Mouse (Mus musculus) ovary, adult 18-20 months (tissue): ENCODE results near the gene Dnmbp.
A peak's percentile ranks its signal among the peaks of the same experiment; 100 is the strongest.
"Not testable (repeated sequence)": the region's sequence is repeated elsewhere in the genome, so short reads cannot be mapped to it uniquely, and the experiment has no call there.

ENCODE experiments used
- DNase-seq: peaks from one replicate; pipeline ENCODE4 v3.0.0; 2022; ENCODE audit warnings: low spot score, mixed read lengths

The Dnmbp gene

DNA sequence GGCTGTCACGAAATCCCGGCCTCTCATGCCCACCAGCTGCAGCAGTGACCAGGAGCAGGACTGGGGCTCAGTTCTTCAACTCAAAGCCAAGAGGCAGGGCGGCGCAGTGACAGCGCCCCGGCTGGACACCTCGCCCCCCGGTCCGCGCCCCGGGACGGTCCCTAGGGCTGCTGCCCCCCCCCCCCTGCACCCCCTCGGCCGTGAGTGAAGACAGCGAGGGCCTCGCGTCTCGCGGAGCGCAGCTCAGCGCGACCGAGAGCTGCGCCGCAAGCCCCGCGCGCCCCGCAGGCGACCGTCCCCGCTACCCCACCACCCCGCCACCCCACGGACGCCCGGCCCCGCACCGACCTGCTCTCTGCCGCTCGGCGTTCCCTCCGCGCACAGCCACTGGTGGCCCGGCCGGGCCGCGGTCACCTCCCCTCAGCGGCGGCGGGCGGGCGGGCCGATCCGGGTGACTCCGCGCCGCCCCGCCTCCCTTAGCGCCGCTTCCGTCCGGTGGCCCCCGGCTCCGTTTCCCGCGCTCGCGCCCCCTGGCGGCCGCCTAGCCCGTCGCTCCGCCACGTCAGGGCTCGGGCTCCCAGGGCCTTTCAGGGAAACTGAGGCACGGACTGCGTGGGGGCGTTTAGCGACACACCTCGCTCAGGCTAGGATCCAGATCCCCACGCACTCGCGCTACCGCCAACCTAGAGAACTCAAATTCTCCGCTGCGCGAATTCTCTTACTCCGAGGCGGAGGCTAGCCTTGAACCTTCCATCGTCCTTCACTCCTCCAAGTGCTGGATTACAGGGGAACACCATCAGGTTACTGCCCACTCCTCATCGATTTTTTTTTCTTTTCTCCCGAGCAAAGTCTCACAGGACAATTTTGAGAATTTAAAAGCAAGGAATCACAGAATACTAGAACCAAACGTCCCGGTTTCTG is at the start of gene Dnmbp:
TSS of gene Dnmbp (minus strand) at position 423 of the 921 bp plus-strand sequence.
- peak; percentile 57 for DNase-seq

DNA sequence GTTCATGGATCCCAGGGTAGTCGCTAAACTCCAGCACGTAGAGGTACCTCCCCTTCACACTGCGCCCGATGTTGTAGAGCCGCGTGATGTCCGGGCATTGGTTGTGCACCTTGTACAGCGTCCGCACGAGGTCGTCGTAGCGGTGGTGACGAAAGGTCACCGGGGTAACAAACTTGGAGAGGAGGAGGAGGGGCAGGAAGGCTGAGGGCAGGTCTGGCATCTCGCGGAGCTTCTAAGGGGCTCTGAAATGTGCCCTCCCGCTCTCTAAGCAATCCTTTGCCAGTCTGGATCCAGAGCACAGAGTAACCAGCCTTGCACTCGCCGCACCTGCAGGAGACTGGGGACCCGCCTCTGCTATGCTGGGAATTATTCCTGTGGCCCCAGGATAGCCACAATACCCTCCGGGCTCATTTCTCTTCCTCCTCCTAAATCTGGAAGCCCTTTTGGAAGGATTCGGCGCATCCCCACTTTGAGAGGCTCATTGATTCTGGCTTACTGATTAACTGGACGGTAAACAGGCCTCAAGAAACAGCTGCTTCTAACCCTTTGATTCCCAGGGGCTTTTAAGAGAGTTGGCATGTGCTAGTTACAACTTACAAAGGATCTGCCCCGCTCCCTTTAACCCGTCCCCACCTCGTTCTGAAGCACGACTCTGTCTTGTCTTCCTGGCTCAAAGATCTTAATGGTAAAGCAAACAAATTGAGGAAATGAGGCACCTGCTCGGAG is 46.2 kb upstream of the Dnmbp start, which contains the start of gene Cpn1:
TSS of gene Cpn1 (minus strand) at position 488 of the 726 bp plus-strand sequence.
- no peak for DNase-seq

DNA sequence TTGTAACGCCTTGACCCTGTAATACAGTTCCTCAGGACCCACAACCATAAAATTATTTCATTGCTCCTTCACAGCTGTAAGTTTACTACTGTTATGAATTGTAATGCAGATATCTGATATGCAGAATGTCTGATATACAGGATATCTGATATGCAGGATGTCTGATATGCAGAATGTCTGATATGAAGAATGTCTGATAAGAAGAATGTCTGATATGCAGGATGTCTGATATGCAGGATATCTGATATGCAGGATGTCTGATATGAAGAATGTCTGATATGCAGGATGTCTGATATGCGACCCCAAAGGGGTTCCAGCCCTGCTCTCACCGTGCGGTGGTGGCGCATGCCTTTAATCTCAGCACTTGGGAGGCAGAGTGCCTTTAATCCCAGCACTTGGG is 42.0 kb upstream of the Dnmbp start:
- no peak for DNase-seq

DNA sequence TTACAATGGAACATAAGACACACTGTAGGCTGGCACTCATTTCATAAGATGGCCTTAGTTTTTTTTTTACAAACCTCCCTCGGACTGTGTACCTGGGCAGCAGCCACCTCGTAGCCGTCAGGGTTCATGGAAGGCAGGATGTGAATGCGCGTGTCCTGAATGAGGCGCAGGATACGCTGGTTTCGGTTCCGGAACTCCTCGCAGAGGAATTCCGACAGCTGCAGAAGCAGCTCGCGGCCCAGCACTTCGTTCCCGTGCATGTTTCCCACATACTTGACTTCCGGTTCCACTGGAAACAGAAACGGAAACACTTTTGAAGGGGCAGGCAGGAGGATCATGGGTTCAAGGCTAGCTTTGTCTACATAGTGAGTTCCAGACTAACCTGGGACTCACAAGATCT is 40.7 kb upstream of the Dnmbp start:
- DNase-seq, result no peak

DNA sequence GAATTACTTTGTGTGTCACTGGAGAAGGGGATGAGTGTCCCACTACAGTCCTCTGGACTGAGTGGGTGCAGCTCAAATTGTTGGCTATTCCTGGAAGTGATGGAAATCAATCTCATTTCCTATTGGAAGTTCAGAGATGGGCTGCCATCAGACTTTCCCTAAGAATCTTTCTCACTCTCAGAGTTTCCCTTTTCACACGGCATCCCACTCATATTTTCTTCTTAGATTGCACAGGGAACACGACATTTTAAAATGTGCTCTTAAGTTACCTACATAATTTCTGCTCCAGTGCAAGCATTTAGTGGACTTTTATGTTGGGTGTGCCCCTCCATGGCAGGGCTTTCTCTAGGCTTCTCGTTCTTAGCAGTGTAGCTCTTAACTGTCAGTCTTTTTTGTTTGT is 37.8 kb upstream of the Dnmbp start:
- DNase-seq, result no peak

DNA sequence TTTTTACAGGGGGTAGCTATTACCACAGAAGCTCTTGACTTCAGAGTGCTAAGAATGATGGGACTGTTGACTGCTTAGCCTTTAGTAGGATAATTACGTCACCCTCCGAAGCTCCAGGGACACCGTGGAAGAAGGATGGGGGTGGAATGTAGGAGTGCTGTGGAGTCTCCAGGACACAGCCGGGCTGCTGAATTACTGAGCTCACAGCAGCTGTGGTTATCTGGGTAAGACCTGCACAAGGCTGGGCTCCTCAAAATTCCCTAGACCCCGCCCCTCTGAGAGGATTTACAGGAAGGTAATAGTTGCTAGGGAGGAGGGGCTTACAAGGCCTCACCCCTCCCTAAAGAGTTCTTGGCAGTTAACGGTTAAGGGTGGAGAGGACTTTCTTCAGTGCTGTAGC is 36.7 kb upstream of the Dnmbp start:
- DNase-seq, result no peak

DNA sequence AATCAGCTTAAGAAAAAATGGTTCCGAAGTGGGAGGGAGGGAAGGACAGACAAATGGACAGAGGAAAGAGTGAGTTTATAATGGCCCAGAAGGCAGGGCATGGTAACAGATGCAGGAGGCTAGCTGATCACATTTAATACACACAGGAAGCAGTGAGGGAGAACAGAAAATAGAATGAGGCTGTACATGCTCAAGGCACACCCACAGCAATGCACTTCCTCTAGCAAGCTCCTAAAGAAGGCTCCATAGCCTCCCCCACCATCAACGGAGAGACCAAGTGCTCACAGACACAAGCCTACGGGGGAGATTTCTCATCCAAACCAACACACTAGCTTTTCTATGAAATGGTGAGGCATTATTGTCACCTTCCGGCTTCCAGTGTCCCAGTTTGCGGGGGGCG is 34.2 kb upstream of the Dnmbp start:
- no peak for DNase-seq

DNA sequence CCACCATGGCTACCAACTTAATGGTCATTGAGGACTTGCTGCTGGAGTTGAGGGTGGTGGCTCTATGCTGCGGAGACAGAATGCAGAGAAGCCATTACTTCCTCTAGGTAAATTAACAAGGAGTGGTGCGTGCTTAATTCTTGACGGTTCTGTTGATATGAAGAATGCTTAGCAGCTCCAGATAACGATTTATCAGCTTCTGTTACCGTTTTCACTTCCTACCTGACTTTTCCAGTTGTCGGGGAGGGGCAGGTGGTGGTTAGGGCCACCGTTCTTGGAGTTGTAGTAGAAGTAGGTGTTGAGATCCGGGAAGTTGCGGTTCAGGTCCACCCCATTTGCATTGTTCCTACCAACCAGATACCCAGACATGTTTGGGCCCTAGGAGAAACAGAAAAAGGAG is 33.7 kb upstream of the Dnmbp start:
- DNase-seq, result no peak

DNA sequence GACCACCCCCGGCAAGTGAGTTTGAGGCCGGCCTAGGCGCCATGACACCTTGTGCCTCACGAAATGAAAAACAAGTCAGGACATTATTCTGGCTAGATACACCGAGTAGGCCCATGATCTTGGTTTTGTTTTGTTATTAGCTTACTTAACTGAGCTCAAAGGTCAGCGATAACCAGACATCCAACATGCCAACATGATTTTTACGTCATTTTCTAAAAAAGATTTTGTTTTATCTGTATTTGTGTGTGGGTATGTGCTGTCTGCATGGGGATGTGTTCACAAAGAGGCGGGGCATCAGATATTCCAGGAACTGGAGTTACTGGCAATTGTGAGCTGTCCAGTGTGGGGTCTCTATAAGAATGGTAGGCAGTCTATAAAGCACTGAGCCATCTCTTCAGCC is 32.1 kb upstream of the Dnmbp start:
- DNase-seq, result no peak

DNA sequence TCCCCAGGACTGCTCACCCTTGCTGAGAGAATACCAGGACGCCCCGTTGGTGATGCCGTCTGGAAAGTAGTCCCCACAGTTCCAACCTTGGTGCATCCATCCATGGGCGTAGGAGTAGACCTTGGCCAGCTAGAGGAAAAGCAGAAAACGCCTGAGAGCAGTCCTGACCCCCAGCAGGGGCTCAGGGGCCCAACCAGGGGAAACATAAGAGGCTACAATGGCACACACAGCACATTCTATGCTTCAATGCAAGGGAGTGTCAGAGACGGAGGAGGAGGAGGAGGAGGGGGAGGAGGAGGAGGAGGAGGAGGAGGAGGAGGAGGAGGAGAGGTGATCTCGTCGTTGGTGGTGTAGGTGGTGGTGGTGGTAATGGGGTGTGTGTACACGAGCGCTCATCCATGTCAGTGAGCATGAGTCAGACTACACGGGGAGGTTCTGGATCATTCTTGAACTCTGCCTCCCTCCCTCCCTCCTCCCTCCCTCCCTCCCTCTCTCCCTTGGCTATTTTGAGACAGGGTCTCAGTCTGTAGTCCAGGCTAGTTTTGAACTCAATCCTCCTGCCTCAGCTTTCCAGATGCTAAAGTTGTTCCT is 28.5 kb upstream of the Dnmbp start:
- no peak for DNase-seq

DNA sequence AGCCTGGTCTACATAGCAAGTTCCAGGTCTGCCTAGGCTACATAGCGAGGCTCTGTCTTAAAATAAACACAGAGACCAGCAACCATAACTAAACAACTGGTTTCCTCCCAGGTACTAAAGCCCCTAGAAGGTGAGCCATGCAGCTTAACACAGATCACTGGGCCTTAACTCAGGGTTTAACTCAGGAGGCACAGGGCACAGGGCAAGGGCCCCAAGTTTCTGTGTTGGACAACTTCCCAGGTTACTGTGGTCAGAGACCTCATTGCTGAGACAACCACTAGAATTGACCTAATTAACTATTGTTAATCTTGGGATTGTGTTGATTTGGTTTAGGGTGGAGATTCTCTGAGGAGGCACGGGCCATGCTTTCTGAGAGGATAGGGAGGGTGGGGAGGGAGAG is 26.5 kb upstream of the Dnmbp start:
- no peak for DNase-seq

DNA sequence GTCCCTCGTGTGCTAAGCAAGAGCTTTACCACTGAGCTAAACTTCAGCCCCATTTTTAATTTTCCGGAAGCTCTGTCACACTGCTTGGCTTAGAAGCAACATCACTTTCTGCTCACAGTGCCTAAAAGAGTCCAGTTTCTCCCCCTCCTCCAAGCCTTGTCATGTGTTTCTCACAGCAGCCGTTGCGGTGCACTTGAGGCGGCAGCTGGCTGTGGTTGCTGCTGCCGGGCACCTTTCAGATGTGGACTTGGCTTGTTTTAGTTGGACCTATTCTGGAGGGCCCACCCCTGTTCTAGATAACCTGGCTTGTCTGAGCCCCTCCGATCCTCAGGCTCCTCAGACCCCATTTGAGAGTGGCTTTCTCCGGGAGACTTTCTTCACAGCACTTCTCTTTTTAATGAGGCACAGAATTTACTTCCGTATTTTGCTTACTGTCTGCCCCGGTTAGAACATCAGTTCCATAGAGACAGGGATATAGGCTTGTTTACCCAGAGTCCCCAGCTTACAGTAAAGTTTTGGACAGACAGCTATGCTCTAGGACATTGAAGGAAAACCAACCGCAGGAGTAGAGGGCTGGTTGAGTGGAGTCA is 25.6 kb upstream of the Dnmbp start:
- no peak for DNase-seq

DNA sequence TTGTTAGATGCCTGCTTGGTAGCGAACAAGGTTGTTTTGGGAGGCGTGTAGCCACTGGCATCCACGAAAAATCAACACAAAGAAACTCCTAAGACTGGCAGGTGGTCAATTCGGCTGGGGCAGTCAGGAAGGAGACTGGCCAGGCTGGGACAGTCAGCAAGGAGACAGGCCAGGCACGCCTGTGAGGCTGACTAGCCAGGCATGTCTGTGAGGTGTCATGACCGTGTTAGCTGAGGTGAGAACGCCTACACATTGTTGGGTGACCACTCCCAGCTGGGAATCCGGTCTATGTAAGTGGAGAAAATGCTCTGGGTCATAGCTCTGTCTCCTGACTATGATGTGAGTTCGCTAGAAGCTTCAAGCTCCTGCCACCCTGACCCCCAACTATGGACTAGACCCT is 22.8 kb upstream of the Dnmbp start:
- no peak for DNase-seq

DNA sequence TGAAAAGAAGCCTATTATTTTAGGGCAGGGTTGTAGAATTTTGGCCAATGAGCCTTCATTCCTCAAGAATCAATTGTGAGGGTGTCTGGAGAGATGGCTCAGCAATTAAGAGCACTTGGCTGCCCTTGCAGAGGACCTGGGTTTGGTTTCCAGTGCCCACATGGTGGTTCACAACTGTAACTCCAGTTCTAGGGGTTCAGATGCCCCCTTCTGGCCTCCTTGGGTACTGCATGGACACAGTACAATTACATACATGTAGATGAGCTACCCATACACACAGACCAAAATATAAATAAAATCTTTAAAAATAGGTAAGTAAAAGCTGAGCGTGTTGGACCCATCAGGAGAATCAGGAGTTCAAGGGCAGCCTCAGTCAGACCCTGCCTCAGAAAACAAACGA is 21.2 kb upstream of the Dnmbp start:
- DNase-seq, result no peak

DNA sequence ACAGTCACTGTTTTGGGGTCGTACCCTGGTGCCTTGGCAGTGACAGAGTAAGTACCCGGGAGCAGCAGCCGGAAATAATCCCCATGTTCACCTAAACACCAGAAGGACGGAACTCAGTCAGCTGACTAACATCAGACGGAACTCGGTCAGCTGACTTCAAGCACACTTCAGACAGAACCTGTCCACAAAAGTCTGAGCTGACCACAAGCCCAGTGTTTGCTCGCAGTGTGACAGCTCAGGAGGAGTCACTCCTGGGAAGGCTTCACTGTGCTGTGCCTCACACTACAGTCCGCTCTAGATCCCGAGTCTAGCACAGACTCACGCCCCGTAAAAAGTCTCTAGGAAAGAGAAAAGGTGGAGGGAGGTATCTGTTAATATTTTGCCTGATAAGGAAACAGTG is 20.0 kb upstream of the Dnmbp start:
- no peak for DNase-seq

DNA sequence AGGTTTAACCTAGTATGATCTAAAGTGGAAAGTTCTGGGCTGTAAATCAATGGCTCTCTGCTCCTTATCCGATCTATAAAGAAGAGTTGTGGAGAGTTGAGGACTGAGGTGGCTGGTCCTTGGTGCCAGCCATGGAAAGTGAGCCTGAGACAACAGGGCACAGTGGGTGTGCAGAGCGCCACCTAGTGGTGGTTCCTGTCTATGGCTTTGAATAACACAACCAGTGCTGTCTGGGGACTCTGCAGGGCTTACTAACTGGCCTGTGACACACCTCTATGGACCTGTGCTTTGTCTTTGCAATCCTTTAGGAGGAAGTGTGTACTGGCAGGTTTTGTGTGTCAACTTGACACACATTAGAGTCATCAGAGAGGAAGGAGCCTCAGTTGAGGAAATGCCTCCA is 19.2 kb upstream of the Dnmbp start:
- peak; percentile 34 for DNase-seq

DNA sequence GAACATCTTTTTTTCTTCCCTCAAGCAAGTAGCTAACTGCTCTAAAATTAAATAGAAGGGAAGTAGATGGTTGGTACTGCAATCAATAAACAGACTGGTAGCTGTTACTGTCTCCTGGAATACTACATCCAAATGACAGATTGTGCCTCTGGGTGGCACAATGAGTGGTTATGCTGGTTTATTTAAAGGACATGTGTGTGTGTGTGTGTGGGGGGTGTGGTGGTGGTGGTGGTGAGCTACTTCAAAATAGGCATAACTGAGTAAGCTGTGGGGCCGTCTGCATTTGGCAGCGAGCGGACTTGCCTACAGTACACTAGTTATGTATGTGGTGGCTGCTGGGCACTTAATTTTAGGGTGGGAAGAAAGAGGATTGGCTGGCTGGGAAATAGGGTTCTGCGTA is 17.9 kb upstream of the Dnmbp start:
- no peak for DNase-seq

DNA sequence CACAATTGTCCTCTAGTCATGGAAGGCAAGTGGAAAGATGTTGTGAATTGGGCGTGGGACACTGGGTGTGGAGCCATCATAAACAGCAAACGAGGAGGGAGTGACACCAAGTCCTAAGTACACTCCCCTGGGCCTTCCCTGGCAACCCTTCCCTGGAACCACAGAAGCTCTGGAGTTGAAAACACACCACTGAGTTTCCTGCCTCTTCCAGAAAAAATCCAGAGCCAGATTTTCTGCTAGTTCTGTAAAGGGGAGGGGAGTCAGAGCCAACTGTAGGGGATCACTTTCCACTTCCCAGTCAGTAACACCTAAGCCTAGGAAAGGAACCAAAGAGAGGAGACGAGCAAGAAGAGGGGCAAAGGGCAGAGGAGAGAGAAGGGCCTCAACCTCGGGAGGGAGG is 17.4 kb upstream of the Dnmbp start:
- no peak for DNase-seq

DNA sequence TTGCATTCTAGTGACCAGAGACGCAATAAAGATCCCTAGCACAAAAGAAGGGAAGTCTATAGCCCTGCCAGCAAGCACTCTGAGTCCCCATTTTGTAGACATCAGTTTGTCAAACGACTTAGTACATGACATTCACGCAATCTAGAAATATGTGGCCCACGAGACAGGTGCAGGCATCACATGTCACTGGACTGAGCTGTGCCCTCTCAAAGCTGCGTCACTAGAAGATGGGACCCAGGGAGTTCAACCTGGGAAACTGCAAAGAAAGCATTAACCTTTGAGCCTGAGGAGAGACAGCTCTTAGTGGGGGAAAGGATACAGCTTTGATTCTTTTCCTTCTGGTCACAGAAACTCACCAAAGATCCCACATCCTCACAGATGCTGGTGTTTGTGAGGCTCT is 15.3 kb upstream of the Dnmbp start:
- no peak for DNase-seq

DNA sequence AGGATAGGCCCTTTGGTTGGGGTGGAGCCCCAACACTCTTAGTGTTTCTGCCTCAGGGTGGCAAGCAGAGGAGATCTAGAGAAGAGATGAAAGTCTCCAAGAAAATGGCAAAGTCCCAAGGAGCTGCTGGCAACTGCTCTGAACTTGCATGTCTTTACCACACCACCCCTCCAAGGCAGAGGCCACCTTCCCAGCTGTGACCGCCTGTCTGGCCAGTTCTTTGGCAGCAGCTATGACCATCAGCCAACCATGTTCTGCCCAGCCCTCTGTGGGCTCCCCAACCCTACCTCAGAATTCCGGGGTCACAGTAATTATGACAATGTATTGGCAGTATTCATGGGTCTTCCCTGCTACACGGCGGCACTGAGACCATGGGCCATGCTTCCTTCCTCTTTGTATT is 14.9 kb upstream of the Dnmbp start:
- DNase-seq, result no peak

DNA sequence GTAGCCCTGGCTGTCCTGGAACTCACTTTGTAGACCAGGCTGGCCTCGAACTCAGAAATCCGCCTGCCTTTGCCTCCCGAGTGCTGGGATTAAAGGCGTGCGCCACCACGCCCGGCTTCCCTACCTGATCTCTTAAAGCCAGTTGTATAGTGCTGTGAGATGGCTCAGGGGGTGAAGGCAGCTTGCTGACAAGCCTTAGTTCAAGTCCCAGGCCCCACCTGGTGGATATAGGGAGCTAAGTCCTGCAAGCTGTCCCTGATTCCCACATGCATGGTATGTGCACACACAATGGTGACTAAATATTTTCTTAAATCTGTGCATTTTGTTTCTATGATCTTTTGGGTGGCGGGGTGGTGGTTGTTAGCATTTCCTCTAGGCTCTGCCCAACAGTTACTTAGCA is 12.9 kb upstream of the Dnmbp start:
- DNase-seq, result not testable (repeated sequence)

DNA sequence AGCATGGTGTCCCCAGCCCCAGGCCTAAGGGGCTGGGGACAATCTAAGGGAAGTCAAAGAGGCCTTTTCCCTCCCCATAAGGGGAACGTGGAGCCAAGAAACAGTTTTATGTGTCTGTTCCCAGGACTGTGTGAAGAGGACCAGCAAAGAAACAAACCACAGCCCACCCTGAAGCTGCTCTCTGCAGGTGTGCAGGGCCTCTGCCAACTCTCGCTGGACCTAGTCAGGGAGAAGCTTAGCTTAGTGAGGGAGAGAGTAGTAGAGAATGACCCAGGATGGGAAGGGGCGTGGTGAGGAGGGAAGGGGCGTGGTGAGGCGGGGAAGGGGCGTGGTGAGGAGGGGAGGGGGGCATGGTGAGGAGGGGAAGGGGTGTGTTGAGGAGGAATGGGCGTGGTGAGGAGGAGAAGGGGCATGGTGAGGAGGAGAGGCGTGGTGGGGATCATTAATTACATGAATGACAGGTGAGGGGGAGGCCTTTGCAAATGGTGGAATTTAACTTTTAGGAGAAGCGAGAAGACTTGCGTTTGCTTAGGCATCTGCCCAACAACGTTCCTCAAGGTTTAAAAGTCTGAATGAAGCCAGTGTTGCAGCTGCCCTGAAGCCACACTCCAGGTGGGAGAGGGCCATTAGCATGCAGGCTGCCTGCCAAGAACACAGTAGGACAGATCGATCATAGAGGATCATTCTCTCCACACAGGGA is 9.3 kb upstream of the Dnmbp start:
- DNase-seq, result no peak
